Mouse (Mus musculus) CH12.LX (cell line): ENCODE results near the gene Fastkd2. TPM values are rescaled to one million over a fixed set of nuclear protein-coding genes. Genes with fewer than 3 reads are reported as not detected.

Experiments used
- DNase-seq: peaks from one replicate; pipeline ENCODE4 v3.0.0-alpha.2; 2013; ENCODE audit errors: extremely low read depth
- H3K27ac ChIP-seq: 2 replicates; pipeline ENCODE4 v1.5.1; 2012; ENCODE audit warnings: low read depth, mild to moderate bottlenecking, control low read depth, moderate library complexity; ENCODE audit not compliant: insufficient read depth
- H3K27me3 ChIP-seq: replicated peaks from 2 replicates; pipeline ENCODE3; 2012; ENCODE audit warnings: inconsistent platforms
- H3K36me3 ChIP-seq, 2 experiments: replicated peaks in 1 of 2; 2 replicates each; pipeline versions ENCODE3 to v1.6.1; 2012; ENCODE audit warnings: inconsistent platforms in 1 of 2, low read length in 1 of 2, mild to moderate bottlenecking in 1 of 2, mixed read lengths in 1 of 2, moderate library complexity in 1 of 2; ENCODE audit not compliant: control insufficient read depth in 1 of 2, insufficient read depth in 1 of 2
- H3K4me1 ChIP-seq, 2 experiments: 2 replicates each; pipeline ENCODE4 v1.6.1; 2012; ENCODE audit warnings: inconsistent platforms in 1 of 2, moderate library complexity in 1 of 2; ENCODE audit not compliant: insufficient read depth in 2 of 2, control insufficient read depth in 1 of 2
- H3K4me2 ChIP-seq: 2 replicates; pipeline ENCODE4 v1.6.1; 2012; ENCODE audit warnings: low read depth, mild to moderate bottlenecking, control low read depth; ENCODE audit not compliant: poor library complexity, insufficient read depth, severe bottlenecking
- H3K4me3 ChIP-seq, 3 experiments: fragments of 150-350 bp in 1 of 3; sonication (generic) in 1 of 3; replicated peaks in 1 of 3; 2 replicates each; pipeline versions ENCODE3 to v1.5.1; 2011 to 2012; ENCODE audit warnings: low read depth in 2 of 3, low read length in 2 of 3, mild to moderate bottlenecking in 2 of 3, moderate library complexity in 2 of 3, control low read depth in 1 of 3, improper control_type of control experiment in 1 of 3, inconsistent platforms in 1 of 3, mixed read lengths in 1 of 3; ENCODE audit not compliant: poor library complexity in 1 of 3
- H3K79me2 ChIP-seq: replicated peaks from 2 replicates; pipeline ENCODE4 v1.6.1; 2012; ENCODE audit warnings: mild to moderate bottlenecking, moderate library complexity; ENCODE audit not compliant: control insufficient read depth, poor library complexity, insufficient read depth, severe bottlenecking; ENCODE audit errors: extremely low read depth
- H3K9ac ChIP-seq: 2 replicates; pipeline ENCODE4 v1.6.1; 2012; ENCODE audit warnings: low read depth, mild to moderate bottlenecking, control low read depth, moderate library complexity; ENCODE audit not compliant: insufficient read depth
- H3K9me3 ChIP-seq: replicated peaks from 2 replicates; pipeline ENCODE3; 2012; ENCODE audit warnings: low read length, inconsistent platforms, mixed read lengths
- CHD1 ChIP-seq: IDR thresholded peaks from 2 replicates; pipeline ENCODE4 v1.6.1; 2012; ENCODE audit warnings: low read depth, low read length, improper control_type of control experiment, inconsistent platforms
- ELF1 ChIP-seq: IDR thresholded peaks from 2 replicates; pipeline ENCODE4 v1.6.1; 2014; ENCODE audit warnings: low read depth, mild to moderate bottlenecking, inconsistent platforms, low read length, improper control_type of control experiment
- ETS1 ChIP-seq: conservative IDR thresholded peaks from 2 replicates; pipeline ENCODE4 v1.6.1; 2012; ENCODE audit warnings: low read depth, mild to moderate bottlenecking, inconsistent platforms, low read length, improper control_type of control experiment, moderate library complexity
- HCFC1 ChIP-seq: IDR thresholded peaks from 2 replicates; pipeline ENCODE4 v1.6.1; 2012; ENCODE audit warnings: low read depth, mild to moderate bottlenecking, inconsistent platforms, low read length, improper control_type of control experiment
- IRF4 ChIP-seq: IDR thresholded peaks from 2 replicates; pipeline ENCODE4 v1.6.1; 2014; ENCODE audit warnings: low read depth, mild to moderate bottlenecking, inconsistent platforms, low read length, improper control_type of control experiment
- JUN ChIP-seq: IDR thresholded peaks from 2 replicates; pipeline ENCODE4 v1.6.1; 2011; ENCODE audit warnings: low read depth, mild to moderate bottlenecking, low read length, improper control_type of control experiment, moderate library complexity; ENCODE audit not compliant: insufficient read depth
- JUND ChIP-seq: conservative IDR thresholded peaks from 2 replicates; pipeline ENCODE4 v1.6.1; 2011; ENCODE audit warnings: low read depth, low read length, improper control_type of control experiment
- MAFK ChIP-seq: IDR thresholded peaks from 2 replicates; pipeline ENCODE4 v1.6.1; 2011; ENCODE audit warnings: low read length, improper control_type of control experiment; ENCODE audit not compliant: insufficient replicate concordance
- MAX ChIP-seq: IDR thresholded peaks from 2 replicates; pipeline ENCODE4 v1.6.1; 2011; ENCODE audit warnings: low read length, improper control_type of control experiment
- MAZ ChIP-seq: IDR thresholded peaks from 2 replicates; pipeline ENCODE4 v1.6.1; 2012; ENCODE audit warnings: low read depth, mild to moderate bottlenecking, inconsistent platforms, low read length, improper control_type of control experiment, moderate library complexity
- MXI1 ChIP-seq: IDR thresholded peaks from 2 replicates; pipeline ENCODE4 v1.6.1; 2011; ENCODE audit warnings: mild to moderate bottlenecking, low read depth, low read length, improper control_type of control experiment
- MYC ChIP-seq: IDR thresholded peaks from 2 replicates; pipeline ENCODE4 v1.6.1; 2011; ENCODE audit warnings: low read depth, mild to moderate bottlenecking, improper control_type of control experiment, low read length
- NRF1 ChIP-seq: IDR thresholded peaks from 2 replicates; pipeline ENCODE4 v1.6.1; 2014; ENCODE audit warnings: low read depth, mild to moderate bottlenecking, inconsistent platforms, low read length, improper control_type of control experiment, moderate library complexity
- PAX5 ChIP-seq: IDR thresholded peaks from 2 replicates; pipeline ENCODE4 v1.6.1; 2012; ENCODE audit warnings: low read length, inconsistent platforms, mixed read lengths
- POLR2A ChIP-seq: IDR thresholded peaks from 2 replicates; pipeline ENCODE4 v1.6.1; 2011; ENCODE audit warnings: low read depth, mild to moderate bottlenecking, improper control_type of control experiment, low read length
- TBP ChIP-seq: conservative IDR thresholded peaks from 2 replicates; pipeline ENCODE4 v1.6.1; 2011; ENCODE audit warnings: low read depth, low read length, improper control_type of control experiment
- TCF12 ChIP-seq: IDR thresholded peaks from 2 replicates; pipeline ENCODE4 v1.6.1; 2014; ENCODE audit warnings: low read depth, mild to moderate bottlenecking, inconsistent platforms, low read length, improper control_type of control experiment
- UBTF ChIP-seq: IDR thresholded peaks from 2 replicates; pipeline ENCODE4 v1.6.1; 2012; ENCODE audit warnings: low read depth, mild to moderate bottlenecking, inconsistent platforms, low read length, improper control_type of control experiment, moderate library complexity
- USF2 ChIP-seq: conservative IDR thresholded peaks from 2 replicates; pipeline ENCODE4 v1.6.1; 2011; ENCODE audit warnings: low read depth, low read length, improper control_type of control experiment
- ZKSCAN1 ChIP-seq: IDR thresholded peaks from 2 replicates; pipeline ENCODE4 v1.6.1; 2012; ENCODE audit warnings: low read depth, inconsistent platforms, low read length, improper control_type of control experiment, borderline replicate concordance
- dilution Hi-C: fragments of 300-500 bp; cut with MboI; formaldehyde crosslinking; loops from 2 replicates; pipeline ENCODE4 v1.14.3; 2020; ENCODE audit warnings: low sequenced_read_pairs; ENCODE audit not compliant: extremely low pct_unique_long_range_greater_than_20kb, extremely low pct_ligation_motif_present
- in situ Hi-C: fragments of 300-500 bp; cut with MboI; formaldehyde crosslinking; loops from 3 replicates; pipeline ENCODE4 v1.14.3; 2019; ENCODE audit warnings: low sequenced_read_pairs, low pct_ligation_motif_present, low pct_unique_long_range_greater_than_20kb, mixed read lengths
- polyA plus RNA-seq: library from polyadenylated mRNA; unstranded; fragments of >175 nt; gene quantifications from 2 replicates; pipeline ENCODE4 v1.2.1, GENCODE M21; 2012; ENCODE audit warnings: low read depth; ENCODE audit not compliant: insufficient read length
- total RNA-seq, 2 experiments: library from RNA; depleted of rRNA; stranded (reverse); fragments of 300-350 nt in 1 of 2; fragments of >200 nt in 1 of 2; gene quantifications; 2 replicates each; pipeline ENCODE4 v1.2.3; 2012 to 2014

Gene Fastkd2
- total and polyA plus RNA-seq, 3 experiments = 54.9 to 88.3 (median 63.0) TPM

- TF ChIP-seq UBTF (no peak), MYC (no peak), JUN (no peak)
- TF ChIP-seq, all 38 proteins: peak for 4
Observed at GRCm38 (mm10) chr1:63763212-63763694, 32.8 kb downstream of the Fastkd2 start (continued).

GRCm38 (mm10) chr1:63763881-63764386, 33.5 kb downstream of the Fastkd2 start:
- in situ Hi-C loops (loop anchor here (10.0 kb wide), 1 partner anchor 681 kb away; no protein-coding TSS in a partner anchor), dilution Hi-C loops (no loop called here)
- H3K27ac ChIP-seq = no peak overlapping the region
- peaks cover 4 to 13% of the 10 kb centered on the region in 2 experiments; a peak in 3 of 4 replicates for H3K4me1 ChIP-seq
- no peaks in the 10 kb centered on the region for H3K79me2 ChIP-seq
- no peaks in the 10 kb centered on the region for H3K27me3 ChIP-seq
- H3K36me3 ChIP-seq = no peaks in the 10 kb centered on the region
- no peak overlapping the region for H3K9ac ChIP-seq
- TF ChIP-seq ELF1 (no peak), NRF1 (no peak), USF2 (no peak), TCF12 (no peak), PAX5 (no peak), MAZ (no peak), UBTF (no peak), MAX (no peak), TBP (no peak), MXI1 (no peak), HCFC1 (no peak), JUND (no peak), MAFK (no peak), ZKSCAN1 (no peak), IRF4 (no peak), ETS1 (no peak), POLR2A (no peak), CHD1 (no peak)
- H3K4me2 ChIP-seq = no peak overlapping the region
- no peak for DNase-seq
- no peaks in the 10 kb centered on the region for H3K9me3 ChIP-seq
- no peak overlapping the region for H3K4me3 ChIP-seq
